ENCODE assay signal across 21 mouse cellular contexts in genomic region chr2:132573280-132573679, GRCm38 (mm10). TPM values are rescaled to one million over a fixed set of nuclear protein-coding genes. Genes with fewer than 3 reads are reported as not detected.
DNase-seq lines count a peak whose midpoint lies in the region; ATAC-seq and TF ChIP-seq lines count a peak whose summit lies in the region.
"Had no signal": no experiment of that assay in that cellular context is flagged by ENCODE, and none has a peak within 500 bp of the region (broad histone marks: within the 10 kb centered on the region; RNA-seq: fewer than 3 reads in every experiment).

No protein-coding gene starts in this region.

- H3K36me3 ChIP-seq in midbrain, embryonic 15.5 days (replicated peaks), result peaks cover 7% of the 10 kb centered on the region; the same call in 1 of the 2 replicates
- H3K36me3 ChIP-seq: stomach, embryonic 15.5 days had no signal

- 90% methylated on average over 2 of the region's 2 CpGs for WGBS in midbrain, embryonic 15.5 days

- H3K27ac ChIP-seq in left cerebral cortex, adult 2 months, result peak overlapping the region; percentile 22
- H3K27ac ChIP-seq in midbrain, embryonic 15.5 days, result no peak overlapping the region
- H3K27ac ChIP-seq: embryonic facial prominence, embryonic 10.5 days; limb, embryonic 15.5 days; midbrain, embryonic 13.5 days; stomach, embryonic 15.5 days had no signal

- H3K4me3 ChIP-seq in left cerebral cortex, adult 2 months, result peak overlapping the region; percentile 26
- H3K4me3 ChIP-seq in midbrain, embryonic 15.5 days, result no peak overlapping the region
- H3K4me3 ChIP-seq: embryonic facial prominence, embryonic 10.5 days; limb, embryonic 15.5 days; midbrain, embryonic 13.5 days; myocyte; stomach, embryonic 15.5 days had no signal

- DNase-seq in left cerebral cortex, adult 2 months (ENCODE audit: extremely low spot score in 1 of 2, low spot score in 2 of 2), result no peak
- DNase-seq in left cerebral cortex, postnatal 10 days (ENCODE audit: extremely low spot score in 1 of 2, low spot score in 2 of 2), result no peak
- DNase-seq in c-Kit-negative CD71-positive TER-119-positive erythroid progenitor cells, embryonic 14.5 days (ENCODE audit: low read depth, low spot score), result peak; percentile 88
- DNase-seq in liver, result peak; percentile 64
- DNase-seq in left cerebral cortex, postnatal 25 days (ENCODE audit: low spot score in 2 of 2), result no peak
- DNase-seq: cerebellum, adult 11-12 months; cerebellum, postnatal 36 days; heart, postnatal 4 days; kidney, adult 11 months; kidney, postnatal 25 days; layer of hippocampus, adult 9-11 months; lung, postnatal 10 days had no signal

- intact Hi-C loops in left cerebral cortex, adult 2 months (cut with DNase I), result loop anchor here (10.0 kb wide), 1 partner anchor 212 kb away; the partner anchor contains the start of gene Chgb
- intact Hi-C loops in left cerebral cortex, postnatal 10 days (cut with DNase I), result no loop called here
- intact Hi-C loops in left cerebral cortex, postnatal 25 days (cut with DNase I), result loop anchor here (10.0 kb wide), 1 partner anchor 212 kb away; the partner anchor contains the start of gene Chgb

- no peaks in the 10 kb centered on the region for H3K9me3 ChIP-seq in midbrain, embryonic 15.5 days
- H3K9me3 ChIP-seq: embryonic facial prominence, embryonic 10.5 days; limb, embryonic 15.5 days; midbrain, embryonic 13.5 days; stomach, embryonic 15.5 days had no signal

- TF ChIP-seq CTCF in left cerebral cortex, adult 2 months (IDR thresholded peaks at IDR 0.05), result no peak

- no peak overlapping the region for H3K9ac ChIP-seq in midbrain, embryonic 15.5 days
- H3K9ac ChIP-seq: limb, embryonic 15.5 days; midbrain, embryonic 13.5 days; stomach, embryonic 15.5 days had no signal

- no peaks in the 10 kb centered on the region for H3K27me3 ChIP-seq in midbrain, embryonic 15.5 days (replicated peaks)
- H3K27me3 ChIP-seq: limb, embryonic 15.5 days; midbrain, embryonic 13.5 days; stomach, embryonic 15.5 days had no signal

- ATAC-seq in megakaryocyte progenitor cell, adult 5-6 weeks (replicated peaks; ENCODE audit: poor library complexity), result peak; percentile 12; the same call in 1 of the 2 replicates
- no peak for ATAC-seq in midbrain, embryonic 15.5 days (replicated peaks)
- ATAC-seq: forebrain, embryonic 16.5 days; hindbrain, embryonic 16.5 days; midbrain, embryonic 13.5 days had no signal

- H3K4me1 ChIP-seq in midbrain, embryonic 15.5 days, result peaks cover 23% of the 10 kb centered on the region

- no peak overlapping the region for H3K4me2 ChIP-seq in midbrain, embryonic 15.5 days
- H3K4me2 ChIP-seq: limb, embryonic 15.5 days; midbrain, embryonic 13.5 days; stomach, embryonic 15.5 days had no signal

RNA-seq across cellular contexts. Expression of gene Gpcpd1, which starts 14.2 kb away (rescaled TPM):
- total RNA-seq in left cerebral cortex, adult 2 months (2021), result 10 to 100 TPM; 74.2 to 86.0 TPM
- total RNA-seq in left cerebral cortex, postnatal 10 days (2021), result 100 to 1,000 TPM; 131 to 150 TPM
- 28.9 and 32.2 TPM in 2 replicates for total RNA-seq in megakaryocyte progenitor cell, adult 5-6 weeks (2015)
- 17.9 and 23.1 TPM in 2 replicates for total RNA-seq in megakaryocyte progenitor cell, adult 5-6 weeks (2017)
- 77.8 and 88.7 TPM in 2 replicates for polyA plus RNA-seq in midbrain, embryonic 15.5 days (2015; fragmentation: Nextera tagmentation; extraction: Ambion mirVana)
- 10 to 100 TPM; 90.1 to 90.7 TPM for total RNA-seq in left cerebral cortex, postnatal 25 days (2021)

Comparison
In these comparisons a context has a peak if more than half of its experiments do, and no peak if none do; other contexts are left out.
1. DNase-seq: peak in c-Kit-negative CD71-positive TER-119-positive erythroid progenitor cells, embryonic 14.5 days (single experiment) and liver (single experiment); none in left cerebral cortex, adult 2 months (0 of 2), left cerebral cortex, postnatal 10 days (0 of 2) and left cerebral cortex, postnatal 25 days (0 of 2).